In the genomic region with DNA sequence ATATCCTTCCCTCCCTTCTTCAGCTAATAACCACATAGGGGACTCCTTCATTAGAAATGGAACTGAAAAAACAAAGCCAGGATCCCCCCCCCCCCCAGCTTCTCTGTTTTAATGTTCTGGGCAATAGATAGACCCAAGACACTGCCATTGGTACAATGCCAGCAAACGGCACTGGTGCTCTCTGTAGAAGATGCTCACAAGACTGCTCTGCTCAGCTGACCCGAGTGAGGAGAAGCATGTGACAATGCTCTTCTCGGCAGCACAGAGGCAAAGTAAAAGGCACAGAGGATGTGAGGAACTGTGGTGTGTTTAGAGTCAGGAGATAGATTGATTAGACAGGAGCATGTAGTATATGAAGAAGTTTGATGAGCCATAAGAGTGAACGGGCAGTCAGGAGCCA, we compare ENCODE assay signal across 18 mouse cellular contexts.
DNase-seq lines count a peak whose midpoint lies in the region; ATAC-seq lines count a peak whose summit lies in the region.
"Had no signal": no experiment of that assay in that cellular context is flagged by ENCODE, and none has a peak within 500 bp of the region (broad histone marks: within the 10 kb centered on the region; RNA-seq: fewer than 3 reads in every experiment).

No protein-coding gene starts in this region.

- H3K4me3 ChIP-seq in midbrain, embryonic 11.5 days (ENCODE audit: low read depth, low read length), result no peak overlapping the region
- no peak overlapping the region for H3K4me3 ChIP-seq in midbrain, embryonic 13.5 days (replicated peaks)
- H3K4me3 ChIP-seq: embryonic facial prominence, embryonic 12.5 days; forebrain, embryonic 15.5 days; heart, embryonic 10.5 days; hindbrain, embryonic 15.5 days had no signal

- H3K4me2 ChIP-seq in midbrain, embryonic 11.5 days, result no peak overlapping the region
- no peak overlapping the region for H3K4me2 ChIP-seq in midbrain, embryonic 13.5 days (replicated peaks)
- H3K4me2 ChIP-seq: embryonic facial prominence, embryonic 12.5 days; forebrain, embryonic 15.5 days; hindbrain, embryonic 15.5 days had no signal

- no peaks in the 10 kb centered on the region for H3K9me3 ChIP-seq in midbrain, embryonic 11.5 days (ENCODE audit: control insufficient read depth, low read length)
- no peaks in the 10 kb centered on the region for H3K9me3 ChIP-seq in midbrain, embryonic 13.5 days
- H3K9me3 ChIP-seq: embryonic facial prominence, embryonic 12.5 days; forebrain, embryonic 15.5 days; heart, embryonic 10.5 days; hindbrain, embryonic 15.5 days had no signal

- 79% methylated on average over 4 of the region's 4 CpGs for WGBS in midbrain, embryonic 11.5 days
- WGBS in midbrain, embryonic 13.5 days, result 75% methylated on average over 4 of the region's 4 CpGs

- H3K27ac ChIP-seq in midbrain, embryonic 11.5 days (ENCODE audit: low read depth, low read length), result no peak overlapping the region
- no peak overlapping the region for H3K27ac ChIP-seq in midbrain, embryonic 13.5 days
- H3K27ac ChIP-seq: embryonic facial prominence, embryonic 12.5 days; forebrain, embryonic 15.5 days; heart, embryonic 10.5 days; hindbrain, embryonic 15.5 days had no signal

- no peaks in the 10 kb centered on the region for H3K27me3 ChIP-seq in midbrain, embryonic 11.5 days (ENCODE audit: control insufficient read depth, insufficient read depth, low read length)
- H3K27me3 ChIP-seq in midbrain, embryonic 13.5 days, result no peaks in the 10 kb centered on the region
- H3K27me3 ChIP-seq: CH12.LX; embryonic facial prominence, embryonic 12.5 days; forebrain, embryonic 15.5 days; hindbrain, embryonic 15.5 days; Patski had no signal

- DNase-seq in heart, adult 11 months, result peak; percentile 52
- no peak for DNase-seq in heart, postnatal 10 days
- peak; percentile 3 for DNase-seq in kidney, postnatal 14 days
- no peak for DNase-seq in kidney, adult 11 months
- DNase-seq in midbrain, embryonic 11.5 days (ENCODE audit: low spot score, missing footprints), result peak; percentile 12
- DNase-seq: adrenal gland, postnatal 14 days; cerebellum, adult 2 months; gastrocnemius, postnatal 36 days; heart, adult 18-20 months; heart, postnatal 14 days had no signal

- H3K4me1 ChIP-seq in midbrain, embryonic 11.5 days (ENCODE audit: control insufficient read depth, insufficient read depth, low read length), result no peaks in the 10 kb centered on the region
- H3K4me1 ChIP-seq in midbrain, embryonic 13.5 days (replicated peaks), result no peaks in the 10 kb centered on the region
- H3K4me1 ChIP-seq: embryonic facial prominence, embryonic 12.5 days; forebrain, embryonic 15.5 days; heart, embryonic 10.5 days; hindbrain, embryonic 15.5 days had no signal

- ATAC-seq in midbrain, embryonic 11.5 days (ENCODE audit: low FRiP score), result no peak
- no peak for ATAC-seq in midbrain, embryonic 13.5 days
- ATAC-seq: activated CD4-positive, CD25-positive, alpha-beta regulatory T cell, adult 4 months; forebrain, embryonic 15.5 days; Patski had no signal

- H3K36me3 ChIP-seq in midbrain, embryonic 11.5 days (ENCODE audit: control insufficient read depth, insufficient read depth, low read length), result no peaks in the 10 kb centered on the region
- no peaks in the 10 kb centered on the region for H3K36me3 ChIP-seq in midbrain, embryonic 13.5 days
- H3K36me3 ChIP-seq: embryonic facial prominence, embryonic 12.5 days; forebrain, embryonic 15.5 days; heart, embryonic 10.5 days; hindbrain, embryonic 15.5 days had no signal

- intact Hi-C loops in heart, postnatal 10 days (cut with DNase I), result no loop called here

- no peak overlapping the region for H3K9ac ChIP-seq in midbrain, embryonic 11.5 days (ENCODE audit: low read length)
- no peak overlapping the region for H3K9ac ChIP-seq in midbrain, embryonic 13.5 days (replicated peaks)
- H3K9ac ChIP-seq: embryonic facial prominence, embryonic 12.5 days; forebrain, embryonic 15.5 days; hindbrain, embryonic 15.5 days had no signal

Comparison
In these comparisons a context has a peak if more than half of its experiments do, and no peak if none do; other contexts are left out.
1. DNase-seq: peak in heart, adult 11 months (single experiment), kidney, postnatal 14 days (single experiment) and midbrain, embryonic 11.5 days (single experiment); none in heart, postnatal 10 days (0 of 2) and kidney, adult 11 months (single experiment).